Mouse (Mus musculus) MEL (cell line): ENCODE results near the gene Myo9b. TPM values are rescaled to one million over a fixed set of nuclear protein-coding genes. Genes with fewer than 3 reads are reported as not detected.

Experiments
- DNase-seq: peaks from one replicate; pipeline ENCODE4 v3.0.0; 2011; ENCODE audit warnings: low read depth, low spot score
- H3K27ac ChIP-seq: 2 replicates; pipeline ENCODE4 v1.5.1; 2012; ENCODE audit warnings: low read depth, mild to moderate bottlenecking, control low read depth, low read length, moderate library complexity; ENCODE audit not compliant: control insufficient read depth
- H3K27me3 ChIP-seq, 2 experiments: fragments of 150-350 bp in 1 of 2; sonication (generic) in 1 of 2; 2 replicates each; pipeline ENCODE4 v1.6.1; 2012; ENCODE audit warnings: low read length in 2 of 2, mild to moderate bottlenecking in 2 of 2, improper control_type of control experiment in 1 of 2, moderate library complexity in 1 of 2; ENCODE audit not compliant: insufficient read depth in 2 of 2, control insufficient read depth in 1 of 2
- H3K36me3 ChIP-seq, 2 experiments: 2 replicates each; pipeline ENCODE4 v1.6.1; 2012 to 2014; ENCODE audit warnings: low read length in 2 of 2, improper control_type of control experiment in 1 of 2, inconsistent platforms in 1 of 2, mild to moderate bottlenecking in 1 of 2; ENCODE audit not compliant: insufficient read depth in 2 of 2, control insufficient read depth in 1 of 2
- H3K4me1 ChIP-seq, 2 experiments: fragments of 150-350 bp in 1 of 2; sonication (generic) in 1 of 2; 2 replicates each; pipeline ENCODE4 v1.6.1; 2012; ENCODE audit warnings: low read length in 2 of 2, improper control_type of control experiment in 1 of 2, mild to moderate bottlenecking in 1 of 2; ENCODE audit not compliant: insufficient read depth in 2 of 2, control insufficient read depth in 1 of 2
- H3K4me3 ChIP-seq, 2 experiments: fragments of 150-350 bp in 1 of 2; sonication (generic) in 1 of 2; 2 replicates each; pipeline ENCODE4 v1.5.1; 2012; ENCODE audit warnings: low read depth in 2 of 2, low read length in 2 of 2, mild to moderate bottlenecking in 2 of 2, moderate library complexity in 2 of 2, control low read depth in 1 of 2, improper control_type of control experiment in 1 of 2; ENCODE audit not compliant: control insufficient read depth in 1 of 2, insufficient read depth in 1 of 2
- H3K79me2 ChIP-seq: 2 replicates; pipeline ENCODE4 v1.6.1; 2012; ENCODE audit warnings: mild to moderate bottlenecking, low read length, moderate library complexity; ENCODE audit not compliant: control insufficient read depth, poor library complexity, insufficient read depth
- H3K9ac ChIP-seq: 2 replicates; pipeline ENCODE4 v1.6.1; 2012; ENCODE audit warnings: low read depth, mild to moderate bottlenecking, control low read depth, low read length, moderate library complexity; ENCODE audit not compliant: control insufficient read depth, poor library complexity, severe bottlenecking
- H3K9me3 ChIP-seq: fragments of 150-350 bp; sonication (generic); replicated peaks from 2 replicates; pipeline ENCODE4 v1.6.1; 2012; ENCODE audit warnings: mild to moderate bottlenecking, low read length, improper control_type of control experiment, moderate library complexity; ENCODE audit not compliant: insufficient read depth
- BHLHE40 ChIP-seq: IDR thresholded peaks from 2 replicates; pipeline ENCODE4 v1.6.1; 2012; ENCODE audit warnings: low read depth, mild to moderate bottlenecking, inconsistent platforms, low read length, improper control_type of control experiment, borderline replicate concordance
- CHD1 ChIP-seq: IDR thresholded peaks from 2 replicates; pipeline ENCODE4 v1.6.1; 2012; ENCODE audit warnings: low read depth, mild to moderate bottlenecking, inconsistent platforms, low read length, improper control_type of control experiment
- CTCF ChIP-seq, 3 experiments: IDR thresholded peaks in 2 of 3; conservative IDR thresholded peaks in 1 of 3; 2 replicates each; pipeline ENCODE4 v1.5.1; 2011 to 2012; ENCODE audit warnings: low read length in 3 of 3, low read depth in 2 of 3, mild to moderate bottlenecking in 2 of 3, improper control_type of control experiment in 1 of 3, inconsistent platforms in 1 of 3, mixed read lengths in 1 of 3, moderate library complexity in 1 of 3; ENCODE audit not compliant: control insufficient read depth in 1 of 3, insufficient read depth in 1 of 3, poor library complexity in 1 of 3, severe bottlenecking in 1 of 3
- E2F4 ChIP-seq: IDR thresholded peaks from 2 replicates; pipeline ENCODE4 v1.6.1; 2011; ENCODE audit warnings: low read depth, low read length, improper control_type of control experiment, borderline replicate concordance
- ETS1 ChIP-seq: IDR thresholded peaks from 2 replicates; pipeline ENCODE4 v1.6.1; 2012; ENCODE audit warnings: low read depth, mild to moderate bottlenecking, inconsistent platforms, low read length, improper control_type of control experiment, moderate library complexity
- JUND ChIP-seq: IDR thresholded peaks from 2 replicates; pipeline ENCODE4 v1.6.1; 2011; ENCODE audit warnings: low read depth, mild to moderate bottlenecking, improper control_type of control experiment, low read length
- KAT2A ChIP-seq: conservative IDR thresholded peaks from 2 replicates; pipeline ENCODE4 v1.6.1; 2012; ENCODE audit warnings: low read depth, low read length, improper control_type of control experiment, inconsistent platforms
- MAFK ChIP-seq: IDR thresholded peaks from 2 replicates; pipeline ENCODE4 v1.6.1; 2011; ENCODE audit warnings: low read depth, mild to moderate bottlenecking, low read length, improper control_type of control experiment, borderline replicate concordance
- MAX ChIP-seq: IDR thresholded peaks from 2 replicates; pipeline ENCODE4 v1.6.1; 2011; ENCODE audit warnings: low read length, improper control_type of control experiment
- MAZ ChIP-seq: IDR thresholded peaks from 2 replicates; pipeline ENCODE4 v1.6.1; 2012; ENCODE audit warnings: low read depth, mild to moderate bottlenecking, inconsistent platforms, low read length, improper control_type of control experiment
- MYC ChIP-seq: IDR thresholded peaks from 2 replicates; pipeline ENCODE4 v1.6.1; 2011; ENCODE audit warnings: low read depth, mild to moderate bottlenecking, low read length, improper control_type of control experiment, moderate library complexity
- RAD21 ChIP-seq: IDR thresholded peaks from 2 replicates; pipeline ENCODE4 v1.6.1; 2011; ENCODE audit warnings: mild to moderate bottlenecking, low read depth, low read length, improper control_type of control experiment
- RCOR1 ChIP-seq: IDR thresholded peaks from 2 replicates; pipeline ENCODE4 v1.6.1; 2012; ENCODE audit warnings: low read depth, mild to moderate bottlenecking, inconsistent platforms, low read length, improper control_type of control experiment
- TBP ChIP-seq: IDR thresholded peaks from 2 replicates; pipeline ENCODE4 v1.8.0; 2011; ENCODE audit warnings: low read depth, low read length, improper control_type of control experiment
- USF1 ChIP-seq: IDR thresholded peaks from 2 replicates; pipeline ENCODE4 v1.6.1; 2014; ENCODE audit warnings: low read depth, mild to moderate bottlenecking, inconsistent platforms, low read length, improper control_type of control experiment, moderate library complexity
- USF2 ChIP-seq, 2 experiments: IDR thresholded peaks; 2 replicates each; pipeline ENCODE4 v1.6.1; 2011 to 2012; ENCODE audit warnings: improper control_type of control experiment in 2 of 2, low read length in 2 of 2, borderline replicate concordance in 1 of 2, inconsistent platforms in 1 of 2, low read depth in 1 of 2, mild to moderate bottlenecking in 1 of 2; ENCODE audit not compliant: insufficient read depth in 1 of 2
- ZC3H11A ChIP-seq: IDR thresholded peaks from 2 replicates; pipeline ENCODE4 v1.6.1; 2012; ENCODE audit warnings: low read depth, mild to moderate bottlenecking, inconsistent platforms, low read length, improper control_type of control experiment
- ZMIZ1 ChIP-seq: IDR thresholded peaks from 2 replicates; pipeline ENCODE4 v1.6.1; 2012; ENCODE audit warnings: low read depth, mild to moderate bottlenecking, inconsistent platforms, low read length, improper control_type of control experiment, moderate library complexity
- polyA plus RNA-seq, 2 experiments: library from polyadenylated mRNA; stranded (reverse) in 1 of 2; unstranded in 1 of 2; fragments of >175 nt in 1 of 2; fragments of >200 nt in 1 of 2; gene quantifications; 2 replicates each; pipeline versions ENCODE4 v1.2.1 to v1.2.4; 2012; ENCODE audit warnings: low replicate concordance in 2 of 2, low read depth in 1 of 2; ENCODE audit not compliant: insufficient read length in 2 of 2, insufficient read depth in 1 of 2, missing spikeins in 1 of 2
- total RNA-seq: library from RNA; depleted of rRNA; stranded (reverse); fragments of 300-350 nt; gene quantifications from 2 replicates; pipeline ENCODE4 v1.2.3, GENCODE M21; 2012

Gene Myo9b
- total and polyA plus RNA-seq, 3 experiments, result 35.8 to 54.8 (median 52.3) TPM

DNA sequence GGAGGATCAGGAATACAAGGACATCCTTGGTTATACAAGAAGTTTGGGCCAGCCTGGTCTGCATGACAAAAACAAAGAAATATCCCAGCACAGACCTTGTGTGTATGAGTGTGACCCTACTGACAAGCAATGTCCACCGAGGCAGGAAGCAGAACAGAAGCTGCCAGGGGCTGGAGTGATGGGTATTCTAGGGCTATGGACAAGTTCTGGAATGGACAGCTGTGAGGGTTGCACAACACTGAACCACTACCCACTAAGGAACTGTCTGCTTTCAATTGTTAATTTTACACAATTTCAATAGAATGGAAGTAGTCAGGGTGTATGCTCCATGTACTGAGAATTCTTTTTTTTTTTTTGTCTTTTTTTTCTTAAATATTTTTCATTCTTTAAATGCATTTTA is 24.3 kb upstream of the Myo9b start:
- DNase-seq, result peak; percentile 1
- no peak for TF ChIP-seq ZMIZ1
- no peak for TF ChIP-seq MAFK
- TF ChIP-seq JUND, result no peak
- no peak for TF ChIP-seq ETS1
- no peak overlapping the region for H3K4me3 ChIP-seq
- no peak overlapping the region for H3K9ac ChIP-seq
- H3K9me3 ChIP-seq, result no peaks in the 10 kb centered on the region
- no peaks in the 10 kb centered on the region for H3K4me1 ChIP-seq
- H3K27ac ChIP-seq, result no peak overlapping the region
- no peaks in the 10 kb centered on the region for H3K27me3 ChIP-seq
- H3K79me2 ChIP-seq, result no peaks in the 10 kb centered on the region
- no peaks in the 10 kb centered on the region for H3K36me3 ChIP-seq

DNA sequence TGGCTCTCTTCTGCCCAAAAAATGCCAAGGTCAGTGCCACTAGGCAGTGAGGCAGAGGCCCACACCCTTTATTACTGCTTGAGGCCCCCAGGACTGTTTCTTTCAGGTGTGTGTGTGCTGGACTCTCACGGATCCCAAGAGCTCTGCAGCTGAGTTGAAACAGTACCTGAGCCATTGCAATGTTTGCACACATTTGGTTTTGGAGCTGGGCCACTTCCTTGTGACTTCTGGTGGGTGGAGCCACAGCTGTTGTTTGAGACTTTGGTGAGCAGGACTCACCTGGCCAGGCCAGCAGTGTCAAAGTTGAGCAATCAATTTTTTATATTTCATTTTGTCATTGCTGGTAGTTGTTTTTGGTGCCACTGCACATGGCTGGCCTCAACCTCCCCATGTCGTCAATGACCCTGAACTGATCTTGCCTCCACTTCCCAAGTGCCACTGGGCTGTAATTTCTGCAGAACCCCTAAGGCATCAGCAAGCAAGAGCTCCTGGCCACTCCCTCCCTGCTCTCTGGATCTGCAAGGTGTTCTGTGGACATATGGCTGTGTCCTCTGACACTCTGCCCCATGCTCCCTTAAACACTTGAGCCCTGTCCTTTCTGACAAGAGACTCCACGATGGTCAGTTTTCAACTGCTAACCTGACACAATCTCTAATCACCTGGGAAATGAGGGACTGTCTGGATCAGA is 15.8 kb upstream of the Myo9b start:
- TF ChIP-seq USF2 (IDR thresholded peaks at IDR 0.05; ENCODE audit: borderline replicate concordance in 1 of 2, insufficient read depth in 1 of 2, low read depth in 1 of 2, low read length in 2 of 2) (no peak), ZC3H11A (no peak), E2F4 (no peak), CHD1 (no peak), MAX (no peak), TBP (no peak), USF1 (no peak), RCOR1 (no peak), ETS1 (no peak), CTCF (IDR thresholded peaks at IDR 0.05 in 2 of 3, conservative IDR thresholded peaks at IDR 0.05 in 1 of 3; ENCODE audit: control insufficient read depth in 1 of 3, insufficient read depth in 1 of 3, low read depth in 2 of 3, low read length in 3 of 3, poor library complexity in 1 of 3, severe bottlenecking in 1 of 3) (no peak), MAFK (no peak), BHLHE40 (no peak), RAD21 (no peak), KAT2A (no peak), MYC (no peak), MAZ (no peak)
- no peaks in the 10 kb centered on the region for H3K4me1 ChIP-seq

More for the DNA sequence above, 15.8 kb upstream of the Myo9b start:
- H3K36me3 ChIP-seq, result no peaks in the 10 kb centered on the region; a peak in 1 of 4 replicates
- no peak overlapping the region for H3K27ac ChIP-seq
- DNase-seq, result no peak
- H3K27me3 ChIP-seq, result no peaks in the 10 kb centered on the region
- H3K4me3 ChIP-seq, result no peak overlapping the region
- H3K9me3 ChIP-seq, result no peaks in the 10 kb centered on the region
- no peak overlapping the region for H3K9ac ChIP-seq
- no peaks in the 10 kb centered on the region for H3K79me2 ChIP-seq
